Mouse (Mus musculus) neural tube, embryonic 14.5 days (tissue): ENCODE data around the gene Luc7l. TPM values are rescaled to one million over a fixed set of nuclear protein-coding genes. Genes with fewer than 3 reads are reported as not detected.

ENCODE experiments used
- ATAC-seq: fragments of 200-750 bp; cut with Nextera tagmentation; 2 replicates; pipeline ENCODE4 v1.8.0; 2017; ENCODE audit warnings: low read depth, mild to moderate bottlenecking, moderate TSS enrichment, moderate library complexity
- H3K27ac ChIP-seq: fragments of 300-500 bp; sonication (generic); 2 replicates; pipeline ENCODE4 v1.5.1; 2014; ENCODE audit warnings: low read depth, mild to moderate bottlenecking, control low read depth, low read length, moderate library complexity, mixed read lengths
- H3K27me3 ChIP-seq: fragments of 300-500 bp; sonication (generic); 2 replicates; pipeline ENCODE4 v1.6.1; 2014; ENCODE audit warnings: low read length; ENCODE audit not compliant: control insufficient read depth, insufficient read depth
- H3K36me3 ChIP-seq: fragments of 300-500 bp; sonication (generic); 2 replicates; pipeline ENCODE4 v1.6.1; 2014; ENCODE audit warnings: low read length, mixed read lengths; ENCODE audit not compliant: control insufficient read depth, insufficient read depth
- H3K4me1 ChIP-seq: fragments of 300-500 bp; sonication (generic); 2 replicates; pipeline ENCODE4 v1.6.1; 2014; ENCODE audit warnings: low read length; ENCODE audit not compliant: control insufficient read depth, insufficient read depth
- H3K4me2 ChIP-seq: fragments of 300-500 bp; sonication (generic); 2 replicates; pipeline ENCODE4 v1.6.1; 2014; ENCODE audit warnings: mild to moderate bottlenecking, low read depth, low read length, control low read depth
- H3K4me3 ChIP-seq: fragments of 300-500 bp; sonication (generic); 2 replicates; pipeline ENCODE4 v1.5.1; 2014; ENCODE audit warnings: low read depth, low read length, control low read depth, mixed read lengths
- H3K9ac ChIP-seq: fragments of 300-500 bp; sonication (generic); replicated peaks from 2 replicates; pipeline ENCODE4 v1.6.1; 2014; ENCODE audit warnings: low read depth, mild to moderate bottlenecking, control low read depth, low read length, mixed read lengths
- H3K9me3 ChIP-seq: fragments of 300-500 bp; sonication (generic); 2 replicates; pipeline ENCODE4 v1.6.1; 2016; ENCODE audit warnings: low read length; ENCODE audit not compliant: control insufficient read depth
- WGBS: fragments of 180-500 bp; shearing (Covaris S2); extraction: QIAGEN DNeasy Blood & Tissue Kit; methylation state at CpG from one replicate; pipeline ENCODE4 v1.1.7; 2014; 5-methylcytosine and 5-hydroxymethylcytosine counted together
- polyA plus RNA-seq: library from polyadenylated mRNA; unstranded; fragments of >200 nt; fragmentation: Nextera tagmentation; extraction: Ambion mirVana; gene quantifications from 2 replicates; pipeline ENCODE4 v1.2.1, GENCODE M21; 2014

Luc7l gene
- polyA plus RNA-seq, 1 experiment from 2014 or later: 111 TPM

GRCm38 (mm10) chr17:26243471-26244100, 9.1 kb upstream of the Luc7l start:
- Histone ChIP-seq H3K4me3 (peak overlapping the region; percentile 79), H3K9ac (peak overlapping the region; percentile 78), H3K27me3 (no peaks in the 10 kb centered on the region), H3K4me1 (peaks cover 3% of the 10 kb centered on the region; the same call in 1 of the 2 replicates), H3K36me3 (no peaks in the 10 kb centered on the region), H3K9me3 (no peaks in the 10 kb centered on the region), H3K27ac (peak overlapping the region; percentile 85), H3K4me2 (peak overlapping the region; percentile 76)
- ATAC-seq: peak; percentile 82
- WGBS: under 1% methylated on average over 32 of the region's 32 CpGs

- H3K36me3 ChIP-seq: no peaks in the 10 kb centered on the region
- H3K4me2 ChIP-seq: peak within 1 kb of the TSS; percentile 76
- H3K9me3 ChIP-seq: no peaks in the 10 kb centered on the region
- H3K9ac ChIP-seq: peak within 1 kb of the TSS; percentile 78
- peak; percentile 96 for ATAC-seq
- H3K27ac ChIP-seq: peak within 1 kb of the TSS; percentile 85
- H3K27me3 ChIP-seq: no peaks in the 10 kb centered on the region
- WGBS: 6% methylated on average over 33 of the region's 33 CpGs
- H3K4me1 ChIP-seq: peaks cover 3% of the 10 kb centered on the region; the same call in 1 of the 2 replicates
- peak within 1 kb of the TSS; percentile 79 for H3K4me3 ChIP-seq
Observed at GRCm38 (mm10) chr17:26244101-26244841, 8.4 kb upstream of the Luc7l start, which contains the start of gene Fam234a. TSS of gene Fam234a (minus strand) at chr17:26244242.

- H3K4me3 ChIP-seq: peak overlapping the region; percentile 96
- peak overlapping the region; percentile 73; the same call in 1 of the 2 replicates for H3K4me2 ChIP-seq
- no peak for ATAC-seq
- no peaks in the 10 kb centered on the region for H3K27me3 ChIP-seq
- H3K4me1 ChIP-seq: peaks cover 12% of the 10 kb centered on the region; the same call in 1 of the 2 replicates
- WGBS: 67% methylated on average over 4 of the region's 4 CpGs
- peaks cover 6% of the 10 kb centered on the region; the same call in 1 of the 2 replicates for H3K36me3 ChIP-seq
- H3K27ac ChIP-seq: no peak overlapping the region
- no peaks in the 10 kb centered on the region for H3K9me3 ChIP-seq
- H3K9ac ChIP-seq: peak overlapping the region; percentile 7; the same call in 1 of the 2 replicates
Observed at GRCm38 (mm10) chr17:26251886-26252538, 684 bp upstream of the Luc7l start.

DNA sequence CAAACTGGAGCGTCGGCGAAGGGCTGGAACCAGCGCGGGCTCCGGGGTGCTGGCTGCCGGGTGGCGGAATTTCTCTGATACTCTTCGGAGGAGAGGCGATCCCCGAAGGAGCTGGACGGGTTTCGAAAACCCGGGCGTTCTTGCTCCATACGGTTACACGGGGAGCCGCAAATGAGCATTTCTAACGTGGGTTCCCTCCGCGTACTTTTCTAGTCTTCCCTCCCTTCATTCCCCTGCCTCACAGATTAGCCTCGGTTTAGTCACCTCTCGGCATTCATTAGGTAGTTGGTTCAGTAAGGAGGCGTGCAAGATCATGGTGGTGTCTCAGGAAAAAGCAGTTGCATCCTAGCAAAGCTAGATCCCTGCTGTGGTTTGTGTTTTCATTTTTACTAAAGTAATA, 703 bp downstream of the Luc7l start:
- Histone ChIP-seq H3K9ac (peak overlapping the region; percentile 95), H3K4me2 (peak overlapping the region; percentile 73), H3K4me1 (peaks cover 12% of the 10 kb centered on the region; the same call in 1 of the 2 replicates), H3K4me3 (peak overlapping the region; percentile 96), H3K36me3 (peaks cover 15% of the 10 kb centered on the region), H3K9me3 (no peaks in the 10 kb centered on the region), H3K27ac (peak overlapping the region; percentile 98), H3K27me3 (no peaks in the 10 kb centered on the region)
- WGBS: 0% methylated on average over 24 of the region's 24 CpGs
- no peak for ATAC-seq

DNA sequence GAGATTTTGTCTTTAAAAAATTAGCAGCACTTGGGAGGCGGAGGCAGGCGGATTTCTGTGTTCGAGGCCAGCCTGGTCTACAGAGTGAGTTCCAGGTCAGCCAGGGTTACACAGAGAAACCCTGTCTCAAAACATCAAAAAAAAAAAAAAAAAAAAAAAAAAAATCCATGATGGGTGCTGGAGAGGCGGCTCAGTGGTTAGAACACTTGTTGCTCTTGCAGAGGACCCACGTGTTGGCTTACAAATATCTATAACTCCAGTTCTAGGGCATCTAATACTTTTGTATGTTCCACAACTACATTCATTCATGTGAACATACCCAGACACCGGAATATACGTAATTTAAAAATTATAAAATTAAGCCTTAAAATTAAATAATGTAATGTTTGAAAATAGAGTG, 2.6 kb downstream of the Luc7l start:
- Histone ChIP-seq H3K27me3 (no peaks in the 10 kb centered on the region), H3K9ac (no peak overlapping the region), H3K4me3 (no peak overlapping the region), H3K27ac (no peak overlapping the region), H3K36me3 (peaks cover 27% of the 10 kb centered on the region), H3K4me2 (no peak overlapping the region), H3K4me1 (peaks cover 12% of the 10 kb centered on the region; the same call in 1 of the 2 replicates), H3K9me3 (no peaks in the 10 kb centered on the region)
- no peak for ATAC-seq
- WGBS: 93% methylated on average over 7 of the region's 7 CpGs

- peaks cover 59% of the 10 kb centered on the region for H3K36me3 ChIP-seq
- ATAC-seq: no peak
Observed at GRCm38 (mm10) chr17:26261826-26262225, 9.1 kb downstream of the Luc7l start.

GRCm38 (mm10) chr17:26262384-26262783, 9.7 kb downstream of the Luc7l start:
- WGBS: 94% methylated on average over 3 of the region's 3 CpGs
- Histone ChIP-seq H3K27me3 (no peaks in the 10 kb centered on the region), H3K9me3 (no peaks in the 10 kb centered on the region), H3K36me3 (peaks cover 64% of the 10 kb centered on the region), H3K4me3 (no peak overlapping the region), H3K4me1 (no peaks in the 10 kb centered on the region), H3K9ac (no peak overlapping the region), H3K4me2 (no peak overlapping the region), H3K27ac (no peak overlapping the region)
- no peak for ATAC-seq

More at GRCm38 (mm10) chr17:26261826-26262225, 9.1 kb downstream of the Luc7l start:
- no peak overlapping the region for H3K4me2 ChIP-seq
- H3K9ac ChIP-seq: no peak overlapping the region
- H3K9me3 ChIP-seq: no peaks in the 10 kb centered on the region
- H3K27me3 ChIP-seq: no peaks in the 10 kb centered on the region
- H3K4me1 ChIP-seq: no peaks in the 10 kb centered on the region
- no peak overlapping the region for H3K4me3 ChIP-seq
- 93% methylated on average over 4 of the region's 4 CpGs for WGBS
- no peak overlapping the region for H3K27ac ChIP-seq

GRCm38 (mm10) chr17:26268851-26269250, 16.2 kb downstream of the Luc7l start:
- Histone ChIP-seq H3K4me1 (no peaks in the 10 kb centered on the region), H3K4me2 (no peak overlapping the region), H3K27ac (no peak overlapping the region), H3K9ac (no peak overlapping the region), H3K36me3 (peaks cover 45% of the 10 kb centered on the region), H3K4me3 (no peak overlapping the region), H3K9me3 (no peaks in the 10 kb centered on the region), H3K27me3 (no peaks in the 10 kb centered on the region)
- WGBS: 92% methylated on average over 1 of the region's 1 CpGs
- no peak for ATAC-seq
